Mouse (Mus musculus): ENCODE results near the gene Wwox. TPM values are rescaled to one million over a fixed set of nuclear protein-coding genes. Genes with fewer than 3 reads are reported as not detected.
A peak's percentile ranks its signal among the peaks of the same experiment; 100 is the strongest.

The Wwox gene
- total RNA-seq, 1 experiment from 2014 or later = 11.8 TPM

DNA sequence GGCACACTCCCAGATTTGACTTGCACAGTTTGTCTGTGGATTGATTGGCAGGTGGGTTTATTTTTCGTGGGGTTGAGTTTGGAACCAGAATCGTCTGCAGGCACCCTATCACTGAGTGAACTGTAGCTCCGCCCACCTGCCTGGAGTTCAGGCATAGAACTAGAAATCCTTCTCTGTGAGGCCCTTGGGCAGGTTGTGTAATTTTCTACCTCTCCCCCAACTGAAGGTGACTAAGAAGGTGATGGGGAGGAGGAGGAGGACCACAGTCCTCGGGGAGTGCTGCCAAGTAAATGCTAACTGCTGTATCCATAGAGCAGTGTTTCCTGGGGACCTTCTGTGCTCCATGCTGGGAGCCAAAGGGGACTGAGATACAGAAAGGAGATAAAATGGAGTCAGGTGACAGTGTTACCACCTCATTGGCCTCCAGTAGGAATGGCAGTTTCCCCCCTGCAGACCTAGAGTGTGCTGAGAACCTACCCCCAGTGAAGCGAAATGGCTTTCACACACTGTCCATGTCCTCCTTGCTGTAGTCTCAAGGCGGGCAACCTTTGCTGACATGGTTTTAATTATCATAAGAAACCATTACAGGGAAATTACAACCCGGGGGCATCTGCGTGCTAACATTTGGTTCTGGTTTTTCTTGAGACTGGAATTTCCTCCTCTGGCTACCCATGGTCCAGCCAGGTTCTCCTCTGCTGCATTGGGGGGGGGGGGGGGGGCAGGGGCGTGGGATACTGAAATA is 195.4 kb downstream of the Wwox start:
- ATAC-seq (replicated peaks; ENCODE audit: low read depth, poor library complexity, severe bottlenecking) = no peak

DNA sequence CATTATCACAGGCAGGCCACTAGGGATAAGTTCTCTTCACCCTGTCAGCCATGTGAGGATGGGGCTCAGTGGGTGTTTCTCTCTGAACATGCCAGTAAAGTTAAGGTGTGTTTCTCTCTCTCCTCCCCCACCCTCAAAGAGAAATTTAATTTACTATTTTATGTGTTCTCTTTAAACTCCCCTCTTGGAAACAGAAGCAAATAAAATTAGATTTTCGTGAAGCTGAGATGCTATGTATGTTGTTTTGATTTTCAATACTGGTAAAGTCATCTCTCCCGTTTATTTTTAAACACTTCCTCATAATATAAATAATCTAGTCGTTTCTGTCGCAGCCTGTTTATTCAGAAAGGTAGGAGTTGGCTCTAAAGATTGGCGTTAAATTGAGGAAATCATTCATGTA is 196.9 kb downstream of the Wwox start:
- ATAC-seq (replicated peaks; ENCODE audit: low read depth, poor library complexity, severe bottlenecking) = no peak

DNA sequence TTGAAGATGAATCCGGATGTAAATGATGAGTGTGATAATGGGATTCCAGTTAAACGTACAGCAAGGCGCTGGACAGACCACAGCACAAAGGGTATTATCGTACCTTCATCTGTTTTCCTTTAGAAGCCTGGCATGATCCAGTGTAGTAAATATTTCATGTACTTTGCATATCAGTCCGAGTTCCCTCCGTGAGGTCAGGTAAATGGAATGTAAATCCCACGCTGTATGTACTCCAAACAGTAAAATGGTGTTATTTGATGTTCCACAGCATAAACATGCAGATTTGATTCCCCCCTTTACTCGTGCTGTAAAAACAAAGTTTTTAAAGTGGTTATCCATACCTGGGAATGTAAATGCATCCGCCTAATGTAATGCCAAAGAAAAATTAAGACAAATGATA is 202.4 kb downstream of the Wwox start:
- no peak for ATAC-seq (replicated peaks; ENCODE audit: low read depth, poor library complexity, severe bottlenecking)

DNA sequence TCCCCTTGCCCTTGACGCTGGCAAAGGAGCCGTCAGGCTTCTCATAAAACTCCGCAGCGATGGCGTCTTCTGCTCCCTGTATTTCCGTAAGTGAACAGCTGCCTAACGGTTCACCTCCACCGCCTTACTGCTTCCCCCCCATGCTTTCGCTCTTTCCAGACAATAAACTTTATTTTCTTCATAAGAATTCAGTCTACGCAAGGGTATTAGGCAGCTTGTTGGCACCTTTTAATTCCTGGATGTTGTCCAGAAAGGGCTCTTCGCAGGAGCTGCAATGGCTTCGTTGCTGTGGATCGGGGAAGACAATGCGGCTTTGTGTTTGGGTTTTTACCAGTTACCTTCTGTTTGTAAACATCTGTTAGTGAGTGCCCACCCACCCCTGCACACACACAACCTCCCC is 211.3 kb downstream of the Wwox start:
- ATAC-seq (replicated peaks; ENCODE audit: low read depth, poor library complexity, severe bottlenecking) = no peak

DNA sequence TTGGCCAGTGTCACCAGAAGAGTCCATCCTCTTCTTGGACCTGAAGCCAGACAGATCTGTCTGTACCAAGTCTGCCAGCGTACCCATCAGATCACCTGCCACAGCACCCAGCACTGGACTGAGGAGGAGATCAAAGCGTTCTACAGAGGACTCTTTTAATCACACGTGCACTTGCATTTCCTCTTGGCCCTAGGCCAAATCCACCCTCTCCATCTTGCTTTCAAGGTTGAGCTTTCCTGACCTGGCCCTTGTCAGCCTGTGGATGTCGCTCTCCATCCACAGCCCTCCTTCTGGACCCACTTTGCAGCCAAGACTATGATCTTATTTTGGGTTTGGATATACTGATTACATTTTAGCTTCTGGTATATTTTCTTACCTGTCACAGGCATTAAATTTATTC is 218.3 kb downstream of the Wwox start:
- no peak for ATAC-seq (replicated peaks; ENCODE audit: low read depth, poor library complexity, severe bottlenecking)

DNA sequence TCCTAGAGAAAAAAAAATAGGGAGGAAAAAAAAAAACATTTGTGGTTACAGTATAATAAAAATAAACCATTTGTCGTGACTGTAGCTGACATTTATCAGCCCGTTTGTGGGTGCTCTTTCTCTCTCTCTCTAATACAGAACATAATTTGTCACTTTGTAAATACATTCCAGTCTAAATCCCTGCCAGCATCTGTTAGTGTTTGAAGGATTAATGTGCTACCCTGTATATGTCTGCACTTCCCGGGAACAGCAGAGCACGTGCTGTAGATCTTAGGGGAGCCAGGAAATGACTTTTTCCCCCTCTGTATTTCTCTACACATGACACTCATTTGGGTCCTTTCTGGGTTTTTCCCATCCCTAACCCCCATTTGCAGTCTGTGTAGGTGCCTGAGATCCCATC is 219.0 kb downstream of the Wwox start:
- ATAC-seq (replicated peaks; ENCODE audit: low read depth, poor library complexity, severe bottlenecking) = no peak

DNA sequence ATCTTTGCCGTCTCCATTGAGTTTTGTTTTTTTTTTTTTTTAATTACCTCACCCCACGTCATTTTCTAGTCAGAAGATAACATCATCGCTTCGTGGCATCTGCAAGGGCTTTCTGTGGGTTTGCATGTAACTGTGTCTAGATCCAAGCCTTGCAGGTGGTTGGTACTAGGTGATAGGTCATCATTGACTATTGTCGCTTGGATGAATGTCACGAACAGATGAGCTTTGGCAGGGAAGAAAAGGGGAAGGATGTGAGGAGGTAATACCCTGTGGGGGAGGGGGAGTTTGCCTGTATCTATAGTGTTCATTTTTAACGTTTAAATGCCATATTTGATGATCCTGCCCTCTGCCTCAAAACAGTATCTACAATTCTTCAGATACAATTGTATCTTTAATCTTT is 223.6 kb downstream of the Wwox start:
- peak; percentile 39; the same call in 1 of the 2 replicates for ATAC-seq (replicated peaks; ENCODE audit: low read depth, poor library complexity, severe bottlenecking)

DNA sequence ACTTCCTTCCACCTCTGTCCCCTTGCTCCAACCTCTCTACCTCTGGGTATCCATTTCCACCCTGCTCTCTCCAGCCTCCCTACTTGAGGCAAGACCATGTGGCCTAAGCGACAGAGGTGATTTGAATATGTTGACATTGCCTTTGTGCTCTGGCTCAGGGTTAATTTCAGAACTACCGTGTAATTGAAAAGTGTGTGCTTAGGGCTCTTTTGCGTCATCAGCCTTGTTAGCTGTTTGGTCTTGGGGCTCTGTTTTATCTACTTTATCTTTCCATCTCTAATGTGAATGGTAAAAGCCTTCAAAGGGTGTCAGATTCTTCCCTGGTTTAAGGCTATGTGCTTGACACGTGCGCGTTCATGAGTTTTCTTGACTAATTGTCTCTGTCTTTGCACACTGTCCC is 226.1 kb downstream of the Wwox start:
- ATAC-seq (replicated peaks; ENCODE audit: low read depth, poor library complexity, severe bottlenecking) = no peak

DNA sequence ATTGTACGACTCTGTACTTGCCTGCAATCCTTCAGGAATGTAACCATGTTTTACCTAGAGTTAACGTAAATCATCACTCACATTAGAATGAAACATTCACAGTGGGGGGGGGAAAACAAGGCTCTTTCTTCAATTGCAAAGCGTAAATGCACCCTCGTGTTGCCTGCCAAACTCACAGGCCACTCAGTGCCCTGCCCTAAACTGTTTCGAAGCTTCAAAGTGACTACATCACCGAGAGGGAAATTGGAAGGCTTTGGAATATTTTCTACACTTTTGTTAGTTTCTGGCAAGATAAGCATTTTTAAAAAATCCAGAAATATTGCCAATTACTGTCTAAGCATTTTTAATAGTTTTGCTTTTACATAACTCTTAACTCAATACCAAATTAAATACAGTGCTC is 231.3 kb downstream of the Wwox start:
- no peak for ATAC-seq (replicated peaks; ENCODE audit: low read depth, poor library complexity, severe bottlenecking)

DNA sequence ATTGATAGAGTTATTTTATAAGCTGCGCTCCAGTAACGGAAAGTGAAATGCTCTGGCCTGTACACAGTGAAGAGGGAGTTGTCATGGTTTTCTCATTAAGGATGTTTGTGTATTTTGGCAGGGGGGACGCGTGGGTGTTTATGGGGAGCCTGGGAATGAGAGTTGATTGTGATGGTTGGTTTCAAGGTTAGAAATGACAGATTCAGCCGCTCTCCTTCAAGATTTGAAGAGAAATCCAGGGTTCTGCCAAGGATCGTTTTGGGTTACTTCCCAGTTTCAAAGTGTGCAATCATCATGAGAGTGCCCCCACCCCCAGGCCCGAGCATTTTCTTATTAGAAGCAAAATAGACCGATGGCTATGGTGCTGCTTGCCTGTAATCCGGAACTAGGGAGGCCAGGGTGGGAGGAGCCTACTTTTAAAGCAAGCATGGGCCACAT is 231.8 kb downstream of the Wwox start:
- ATAC-seq (replicated peaks; ENCODE audit: low read depth, poor library complexity, severe bottlenecking) = no peak

DNA sequence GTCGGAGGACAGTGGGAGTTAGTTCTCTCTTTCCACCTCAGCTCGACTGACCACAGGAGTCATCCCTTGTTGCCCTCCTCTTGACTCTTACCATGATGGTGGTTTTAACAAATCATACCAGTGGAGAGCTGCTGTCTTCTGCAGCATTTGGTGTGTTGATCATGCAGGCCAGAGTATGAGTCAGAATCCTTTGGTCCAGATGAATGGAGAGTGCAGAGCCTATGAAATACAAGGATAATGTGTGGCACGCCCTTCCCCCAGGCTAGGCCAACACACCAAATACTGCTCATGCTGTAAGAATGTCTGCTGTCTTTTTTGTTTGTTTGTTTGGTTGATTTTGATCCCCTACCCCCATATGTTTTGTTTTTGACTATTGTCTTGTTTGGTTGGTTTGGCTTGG is 234.0 kb downstream of the Wwox start:
- ATAC-seq (replicated peaks; ENCODE audit: low read depth, poor library complexity, severe bottlenecking) = no peak

DNA sequence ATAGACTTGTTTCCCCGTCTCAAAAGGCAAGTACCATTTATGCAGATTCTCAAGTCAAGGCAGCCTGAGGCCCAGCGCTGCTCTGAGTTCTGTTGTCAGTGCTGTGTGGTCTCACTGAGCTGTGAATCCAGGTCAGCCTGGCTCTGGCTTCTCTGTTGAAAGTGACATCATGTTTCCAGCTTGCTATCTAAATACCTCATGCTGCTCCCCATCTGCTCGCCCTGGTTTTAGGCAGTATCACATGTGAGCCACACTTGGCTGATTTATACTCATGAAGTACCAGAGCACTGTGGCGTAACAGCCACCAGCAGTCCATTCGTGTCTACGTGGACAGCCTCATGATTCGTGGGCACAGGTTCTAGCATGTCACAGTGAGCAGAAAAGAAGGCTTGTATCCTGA is 235.7 kb downstream of the Wwox start:
- ATAC-seq (replicated peaks; ENCODE audit: low read depth, poor library complexity, severe bottlenecking) = no peak

DNA sequence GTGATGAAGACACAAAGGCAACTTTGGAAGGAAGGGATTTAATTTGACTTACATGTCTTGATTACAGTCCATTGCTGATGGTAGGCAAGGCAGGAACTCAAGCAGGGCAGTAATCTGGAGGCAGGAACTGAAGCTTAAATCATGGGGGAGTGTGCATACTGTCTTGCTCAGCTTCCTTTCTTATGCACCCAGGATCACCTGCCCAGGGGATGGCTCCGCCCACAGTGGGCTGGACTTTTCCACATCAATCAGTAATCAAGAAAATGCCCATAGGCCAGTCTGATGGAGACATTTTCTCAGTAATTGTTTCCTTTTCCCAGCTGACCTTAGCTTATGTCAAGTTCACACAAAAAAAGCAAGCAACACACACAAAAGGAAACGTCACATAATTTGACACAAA is 237.5 kb downstream of the Wwox start:
- ATAC-seq (replicated peaks; ENCODE audit: low read depth, poor library complexity, severe bottlenecking) = no peak

DNA sequence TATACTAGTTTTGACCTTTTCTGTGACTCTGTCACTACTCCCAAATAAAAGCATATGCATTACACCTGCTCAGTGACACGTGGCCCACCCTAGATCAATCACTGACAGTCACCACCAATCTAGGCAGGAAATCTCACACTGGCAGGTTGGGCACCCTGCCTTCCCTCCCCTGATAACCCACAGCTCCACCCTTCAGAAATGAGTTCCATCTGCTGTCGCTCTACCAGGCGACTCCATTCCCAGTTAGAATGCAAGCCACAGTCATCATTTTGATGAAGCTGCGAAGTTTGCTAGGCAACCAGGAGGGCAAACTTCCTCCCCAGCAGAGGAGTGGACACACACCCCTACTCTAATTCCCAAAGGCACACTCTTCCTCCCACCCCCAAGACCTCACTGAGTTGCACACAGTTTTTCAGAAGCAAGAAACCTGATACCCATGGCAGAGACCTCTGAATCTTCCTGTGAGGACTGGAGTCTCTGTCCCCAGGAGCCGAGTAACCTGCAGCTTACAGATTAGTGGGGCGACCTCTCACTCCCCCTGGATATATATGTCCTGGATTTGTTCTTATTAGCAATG is 238.2 kb downstream of the Wwox start:
- ATAC-seq (replicated peaks; ENCODE audit: low read depth, poor library complexity, severe bottlenecking) = no peak

DNA sequence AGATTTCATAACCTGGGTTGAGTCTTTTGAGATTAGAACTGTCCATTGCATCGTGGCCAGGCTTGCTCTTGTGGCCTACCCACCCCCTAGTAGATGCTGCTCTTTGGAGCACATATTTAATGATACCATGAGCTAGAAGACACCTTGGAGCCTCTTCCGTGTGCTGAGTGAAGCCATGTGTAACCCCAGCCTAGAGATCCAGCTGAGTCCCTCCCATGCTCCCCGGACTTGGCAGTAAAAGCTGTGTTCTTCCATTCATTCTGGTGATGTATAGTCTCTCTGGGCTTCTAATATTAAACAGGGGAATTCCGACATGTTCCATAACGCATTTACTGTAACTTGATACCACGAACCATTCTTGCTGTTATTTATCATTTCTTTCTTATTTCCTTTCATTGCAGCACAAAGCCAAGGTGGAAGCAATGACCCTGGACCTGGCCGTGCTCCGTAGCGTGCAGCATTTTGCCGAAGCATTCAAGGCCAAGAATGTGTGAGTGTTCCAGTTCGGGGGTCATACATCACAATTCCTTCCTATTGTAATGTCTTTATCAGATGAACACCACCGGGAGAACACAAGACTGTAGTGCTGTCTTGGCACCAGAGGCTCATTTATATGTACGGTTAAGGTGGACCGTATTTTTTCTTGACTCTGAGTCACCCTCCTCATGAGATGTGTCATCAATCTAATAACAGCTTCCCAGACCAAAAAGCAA is 240.1 kb downstream of the Wwox start:
- no peak for ATAC-seq (replicated peaks; ENCODE audit: low read depth, poor library complexity, severe bottlenecking)

DNA sequence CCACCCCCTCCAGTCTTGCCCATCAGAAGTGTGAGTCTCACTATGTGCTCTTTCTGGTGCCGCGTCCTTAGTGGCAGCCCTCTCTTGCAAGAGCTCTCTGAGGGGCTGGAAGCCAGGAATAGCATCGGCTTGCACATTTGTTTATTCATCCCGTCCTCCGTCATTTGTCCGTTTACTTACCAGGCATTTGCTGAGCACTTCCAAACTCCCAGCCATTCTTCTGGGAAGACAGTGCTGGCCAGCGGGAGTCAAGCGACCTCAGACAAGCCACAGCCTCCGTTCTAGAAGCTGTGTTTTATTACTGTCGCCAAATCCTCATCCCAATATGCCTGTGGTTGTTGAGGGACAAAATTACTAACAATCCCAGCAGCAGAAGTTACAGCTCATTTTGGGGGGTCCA is 241.7 kb downstream of the Wwox start:
- ATAC-seq (replicated peaks; ENCODE audit: low read depth, poor library complexity, severe bottlenecking) = no peak

DNA sequence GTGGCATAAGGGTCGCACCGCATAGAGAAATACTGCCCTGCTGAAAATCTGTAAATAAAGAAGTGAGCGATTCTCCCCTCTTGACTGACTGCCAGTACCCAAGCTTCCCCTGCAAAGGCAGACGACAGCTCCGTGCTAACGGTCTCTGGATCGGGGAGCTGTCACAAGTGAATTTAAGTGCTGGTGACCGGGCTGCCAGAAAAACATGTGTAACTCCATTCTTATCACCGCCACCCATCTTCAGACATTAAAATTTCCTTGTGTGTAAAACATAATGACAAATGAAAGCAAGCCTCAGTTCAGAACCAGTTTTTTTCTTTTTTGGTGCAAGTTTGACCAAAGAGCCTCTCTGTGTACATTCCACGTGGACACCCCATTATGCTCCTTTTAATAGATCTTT is 242.7 kb downstream of the Wwox start:
- ATAC-seq (replicated peaks; ENCODE audit: low read depth, poor library complexity, severe bottlenecking) = 0 out of 2 replicates have a peak, but pooled peaks have one; percentile 39

DNA sequence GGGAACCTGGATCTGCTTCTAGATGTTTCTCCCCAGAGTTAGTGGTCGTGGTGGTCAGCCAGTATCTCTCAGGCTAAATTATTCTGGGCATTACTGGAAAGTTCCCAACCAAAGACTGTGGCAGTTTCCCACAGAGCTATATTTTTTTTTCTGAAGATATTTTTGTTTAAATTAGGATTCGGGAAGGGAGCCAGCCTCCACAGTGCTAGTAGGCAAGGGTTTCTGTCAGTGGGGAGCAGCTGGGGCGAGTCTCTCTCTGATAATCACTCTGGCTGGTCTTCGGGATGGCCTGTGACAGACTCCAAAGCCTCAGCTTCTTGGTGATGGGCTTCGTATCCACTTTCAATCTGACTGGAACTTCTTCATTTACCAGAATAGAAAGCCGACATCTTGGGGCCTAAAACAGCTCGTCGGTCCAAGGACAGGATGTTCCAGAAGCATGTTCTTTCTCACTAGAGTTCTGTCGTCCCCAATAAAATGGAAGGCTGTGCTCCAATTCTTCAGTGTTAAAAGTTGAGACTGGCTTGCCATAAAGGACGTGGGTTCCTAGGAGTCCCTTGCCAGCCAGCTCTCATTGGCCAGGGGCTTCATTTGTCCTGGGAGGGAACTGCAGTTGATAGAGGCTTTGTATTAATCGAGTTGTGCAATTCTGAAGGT is 244.7 kb downstream of the Wwox start:
- ATAC-seq (replicated peaks; ENCODE audit: low read depth, poor library complexity, severe bottlenecking) = no peak

DNA sequence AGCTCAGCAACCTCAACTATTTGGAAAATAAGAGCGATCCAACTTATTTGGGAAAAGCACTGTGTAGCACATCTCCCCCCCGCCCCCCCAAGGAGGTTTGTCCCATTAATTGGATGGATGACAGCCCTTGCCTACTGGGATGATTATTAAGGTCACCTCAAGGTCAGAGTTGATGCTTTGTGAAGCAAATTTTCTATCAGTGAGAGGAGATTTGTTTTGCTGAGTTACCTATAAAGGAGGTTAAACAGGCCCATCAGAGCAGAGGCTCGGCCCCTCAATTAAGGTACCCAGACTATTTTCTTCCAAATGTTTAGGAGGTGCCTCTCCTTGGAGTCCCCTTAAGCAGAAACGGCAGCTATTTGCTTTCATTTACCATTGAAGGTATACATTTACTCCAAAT is 247.0 kb downstream of the Wwox start:
- no peak for ATAC-seq (replicated peaks; ENCODE audit: low read depth, poor library complexity, severe bottlenecking)

DNA sequence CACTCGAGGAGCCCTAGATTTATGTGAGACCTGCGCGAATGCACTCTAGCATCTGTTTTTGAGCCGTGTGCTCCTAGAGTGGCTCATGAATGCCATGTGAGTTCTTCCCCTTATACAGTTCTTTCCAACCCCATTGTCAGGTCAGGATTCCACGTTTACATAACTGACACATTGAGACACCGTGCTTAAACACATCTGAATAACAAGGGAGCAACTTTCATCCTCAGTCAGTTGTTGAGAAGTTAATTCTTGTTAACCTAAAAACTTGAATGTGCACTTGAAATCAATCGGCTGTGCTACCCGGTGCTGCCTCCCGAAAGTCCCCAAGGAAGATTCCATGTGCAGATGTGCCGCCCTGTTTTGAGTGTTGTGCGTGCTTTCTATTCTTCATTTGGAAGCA is 249.3 kb downstream of the Wwox start:
- no peak for ATAC-seq (replicated peaks; ENCODE audit: low read depth, poor library complexity, severe bottlenecking)
